Mouse (Mus musculus) lung, postnatal 14 days (tissue): Measurements from ENCODE around the gene Olfr802.

Experiments
- DNase-seq: peaks from one replicate; pipeline ENCODE4 v3.0.0; 2021

The Olfr802 gene

DNA sequence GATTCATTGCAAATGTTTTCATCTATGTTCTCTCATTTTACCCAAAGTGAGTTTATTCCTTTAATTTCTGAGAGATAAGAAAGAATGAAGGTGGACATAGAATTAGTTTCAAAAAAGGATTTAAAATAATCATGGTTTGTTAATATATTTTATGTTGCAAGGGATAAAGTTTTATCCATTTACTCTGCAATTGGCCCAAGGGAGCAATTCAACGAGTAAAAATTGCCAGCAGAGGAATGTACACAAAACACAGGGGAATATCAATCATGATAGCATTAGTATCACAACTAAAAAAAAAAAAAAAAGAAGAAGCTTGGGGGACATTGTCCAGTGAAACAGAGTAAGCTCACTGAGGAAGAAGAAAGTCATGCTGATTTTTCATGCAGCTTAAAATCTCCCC lies at the start of gene Olfr802:
Gene Olfr802, minus strand, starts transcription at position 101 of the 400 bp plus-strand sequence.
- DNase-seq: no peak

DNA sequence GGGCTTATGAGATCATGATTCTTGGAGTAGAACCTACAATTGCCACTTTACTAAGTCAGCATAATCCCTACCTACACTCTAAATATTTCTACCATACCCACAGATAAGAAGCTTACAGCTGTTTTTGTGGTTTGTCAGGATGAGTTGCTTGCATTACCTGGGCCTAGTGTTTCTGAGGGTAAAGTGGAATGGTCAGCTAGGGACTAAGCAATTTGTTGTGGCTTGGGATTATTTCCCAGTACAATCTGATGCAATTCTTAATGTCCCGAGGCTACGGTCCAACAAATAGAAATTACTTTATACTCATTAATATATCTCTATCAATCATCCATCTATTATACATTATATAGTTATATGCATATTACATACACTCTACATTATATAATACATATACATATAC lies 41.3 kb upstream of the Olfr802 start, which contains the start of gene Olfr805:
Gene Olfr805, minus strand, starts transcription at position 101 of the 400 bp plus-strand sequence.
- DNase-seq: no peak

DNA sequence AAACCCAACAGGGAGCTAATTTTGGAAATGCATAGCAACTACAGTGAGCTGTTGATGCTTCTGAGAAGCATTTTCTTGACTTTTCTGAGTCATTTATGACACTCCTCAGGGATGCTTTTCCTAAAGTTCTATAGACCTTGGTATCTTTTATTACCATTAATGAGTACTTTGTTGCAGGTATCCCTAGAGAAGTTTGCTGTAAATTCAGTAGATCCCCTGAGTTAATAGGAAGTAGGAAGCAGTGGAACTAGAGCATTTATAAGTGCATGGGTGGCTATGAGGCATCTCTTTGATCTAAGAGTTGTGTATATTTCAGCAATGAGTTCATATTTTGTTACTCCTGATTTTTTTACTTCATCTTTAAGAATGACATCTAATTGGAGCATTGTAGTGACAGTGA lies 14.9 kb upstream of the Olfr802 start, which contains the start of gene Olfr804:
Gene Olfr804, plus strand, starts transcription at position 301 of the 400 bp plus-strand sequence.
- DNase-seq: no peak

DNA sequence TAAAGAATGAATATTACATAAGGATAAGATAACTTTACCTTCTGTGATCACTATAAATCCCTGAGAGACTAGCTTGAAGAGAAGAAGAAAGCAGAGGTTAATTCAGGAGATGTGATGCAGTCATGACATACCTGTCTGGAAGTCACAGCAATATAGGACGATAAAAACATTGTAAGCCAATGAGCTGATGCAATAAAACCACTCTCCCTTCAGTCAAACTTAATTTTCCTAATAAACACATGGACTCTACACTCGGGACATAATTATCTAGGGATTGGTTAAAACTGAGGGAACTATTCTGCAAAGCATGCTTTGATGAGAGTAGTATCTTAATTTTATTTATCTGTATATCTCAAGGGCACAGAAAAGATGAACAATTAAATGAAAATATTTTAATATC lies 6.2 kb upstream of the Olfr802 start, which contains the start of gene Olfr803:
Gene Olfr803, minus strand, starts transcription at position 101 of the 400 bp plus-strand sequence.
- DNase-seq: no peak

DNA sequence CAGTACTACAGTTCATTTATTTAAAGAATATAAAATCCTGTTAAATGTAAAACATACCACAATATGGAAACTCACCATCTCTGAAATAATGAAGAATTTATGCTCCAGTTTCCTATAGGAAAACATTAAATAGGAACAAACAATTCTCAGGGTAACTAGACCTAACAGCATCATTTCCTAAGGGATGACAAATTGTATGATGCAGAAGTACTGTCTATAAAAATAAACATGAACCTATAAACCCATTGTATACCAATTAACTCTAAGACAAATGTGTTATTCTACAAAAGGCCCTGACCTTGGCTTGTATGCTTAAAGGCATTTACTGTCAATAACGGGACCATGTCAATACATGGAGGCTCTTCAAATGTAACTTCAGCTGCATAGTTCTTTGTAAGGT lies 14.2 kb downstream of the Olfr802 start, which contains the start of gene Olfr801:
Gene Olfr801, minus strand, starts transcription at position 101 of the 400 bp plus-strand sequence.
- no peak for DNase-seq

DNA sequence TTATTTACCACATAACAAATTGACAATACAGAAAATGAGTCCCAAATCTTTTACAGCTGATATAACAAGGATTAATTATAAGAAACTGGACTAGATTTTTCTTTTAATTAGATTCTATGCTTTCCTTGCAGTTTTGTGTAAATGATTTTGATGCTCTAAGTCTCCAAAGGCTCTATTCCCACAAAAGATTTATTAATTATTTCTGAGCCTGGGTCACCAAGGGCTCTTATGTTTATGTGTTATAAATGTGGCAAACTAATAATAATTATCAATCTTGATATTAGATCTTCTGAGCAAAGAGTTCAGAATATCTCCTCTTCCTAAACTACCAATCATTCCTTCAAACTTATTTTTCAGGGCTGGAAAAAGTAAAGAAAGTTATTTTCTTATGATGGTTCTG lies 30.6 kb downstream of the Olfr802 start, which contains the start of gene Olfr800:
Gene Olfr800, plus strand, starts transcription at position 301 of the 400 bp plus-strand sequence.
- no peak for DNase-seq

DNA sequence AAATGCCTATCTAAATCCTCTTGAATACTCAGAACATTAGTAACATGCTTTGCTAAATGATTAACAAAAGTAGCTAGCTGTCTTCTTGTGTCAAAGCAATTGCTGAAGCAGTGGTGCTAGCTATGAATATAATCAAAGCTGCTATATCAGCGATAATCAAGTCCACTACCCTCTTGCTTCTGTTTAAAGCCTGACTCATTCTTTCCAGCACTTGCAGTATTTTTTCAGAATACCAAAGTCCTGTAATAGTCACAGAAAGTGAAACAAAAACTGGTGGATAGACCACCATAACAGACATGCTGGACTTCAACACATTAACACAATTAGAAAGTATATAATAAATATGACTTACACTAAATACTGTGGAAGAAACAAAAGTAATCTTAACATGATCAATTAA lies 36.2 kb downstream of the Olfr802 start:
- DNase-seq: no peak

DNA sequence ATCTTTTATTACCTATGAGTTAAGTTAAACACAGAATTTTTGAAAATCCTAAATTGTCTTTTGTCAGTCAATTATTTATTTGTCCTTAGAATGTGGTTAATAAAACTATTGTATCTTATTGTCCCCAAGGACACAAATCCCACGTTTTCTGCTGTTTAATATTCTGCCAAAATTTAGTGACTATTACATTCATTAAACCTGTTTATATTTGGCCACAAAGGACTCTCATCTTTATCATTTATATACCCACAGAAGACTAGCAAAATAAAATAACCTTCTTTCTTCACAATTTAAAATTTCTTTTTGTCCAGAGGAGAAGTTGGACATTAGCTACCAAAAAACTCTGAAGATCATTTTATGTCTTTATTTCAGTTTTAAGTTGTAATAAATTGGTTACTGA lies 50.8 kb downstream of the Olfr802 start, which contains the start of gene Olfr799:
Gene Olfr799, plus strand, starts transcription at position 301 of the 400 bp plus-strand sequence.
- no peak for DNase-seq

DNA sequence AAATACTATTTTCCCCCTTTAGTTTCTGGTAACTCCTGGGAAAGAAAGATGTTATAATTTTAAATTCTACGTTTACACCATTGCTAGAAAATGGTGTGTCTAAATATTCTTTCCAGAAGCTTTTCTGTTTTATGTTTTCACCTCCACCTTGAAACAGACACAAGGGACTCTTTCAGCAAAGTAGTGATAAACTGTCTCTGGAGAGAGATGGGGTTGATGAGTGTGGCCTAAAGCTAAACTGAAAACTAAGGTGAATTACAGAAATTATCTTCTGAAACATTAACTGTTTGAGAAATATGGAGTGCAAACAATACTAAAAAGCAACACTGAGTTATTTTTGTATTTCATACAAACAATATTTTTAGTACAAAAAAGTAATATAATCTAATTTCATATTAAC lies 60.1 kb downstream of the Olfr802 start, which contains the start of gene Olfr798:
Gene Olfr798, minus strand, starts transcription at position 101 of the 400 bp plus-strand sequence.
- no peak for DNase-seq
